8 mouse cellular contexts compared by ENCODE assay signal in genomic region chr14:27066171-27066929, GRCm38 (mm10). TPM values are rescaled to one million over a fixed set of nuclear protein-coding genes. Genes with fewer than 3 reads are reported as not detected.
DNase-seq lines count a peak whose midpoint lies in the region; ATAC-seq lines count a peak whose summit lies in the region.

No protein-coding gene starts in this region.

- H3K4me1 ChIP-seq in heart, embryonic 11.5 days (ENCODE audit: control insufficient read depth, insufficient read depth, low read length): peaks cover 36% of the 10 kb centered on the region
- H3K4me1 ChIP-seq in limb, embryonic 13.5 days: peaks cover 81% of the 10 kb centered on the region
- peaks cover 28% of the 10 kb centered on the region for H3K4me1 ChIP-seq in neural tube, embryonic 14.5 days (ENCODE audit: control insufficient read depth, insufficient read depth, low read length)

- H3K4me2 ChIP-seq in heart, embryonic 11.5 days: peak overlapping the region; percentile 11; the same call in 1 of the 2 replicates
- H3K4me2 ChIP-seq in limb, embryonic 13.5 days (replicated peaks): peak overlapping the region; percentile 51
- no peak overlapping the region for H3K4me2 ChIP-seq in neural tube, embryonic 14.5 days (ENCODE audit: low read depth, low read length)

- no peak for ATAC-seq in heart, embryonic 11.5 days (replicated peaks; ENCODE audit: insufficient number of reproducible peaks, low FRiP score, low TSS enrichment)
- peak; percentile 17; the same call in 1 of the 2 replicates for ATAC-seq in limb, embryonic 13.5 days (ENCODE audit: low FRiP score, low read depth)
- 0 out of 2 replicates have a peak, but pooled peaks have one; percentile 44 for ATAC-seq in neural tube, embryonic 14.5 days (ENCODE audit: low read depth)

- peak overlapping the region; percentile 50 for H3K9ac ChIP-seq in heart, embryonic 11.5 days (ENCODE audit: low read depth, low read length)
- peak overlapping the region; percentile 8; the same call in 1 of the 2 replicates for H3K9ac ChIP-seq in limb, embryonic 13.5 days
- 0 out of 2 replicates have a peak overlapping the region, but pooled peaks have one; percentile 12 for H3K9ac ChIP-seq in neural tube, embryonic 14.5 days (replicated peaks; ENCODE audit: low read depth, low read length)

- H3K9me3 ChIP-seq in heart, embryonic 11.5 days (replicated peaks; ENCODE audit: control insufficient read depth, low read length): no peaks in the 10 kb centered on the region
- H3K9me3 ChIP-seq in limb, embryonic 13.5 days: no peaks in the 10 kb centered on the region
- no peaks in the 10 kb centered on the region for H3K9me3 ChIP-seq in neural tube, embryonic 14.5 days (ENCODE audit: control insufficient read depth, low read length)

- H3K4me3 ChIP-seq in heart, embryonic 11.5 days (ENCODE audit: low read depth, low read length): no peak overlapping the region
- no peak overlapping the region for H3K4me3 ChIP-seq in limb, embryonic 13.5 days
- H3K4me3 ChIP-seq in neural tube, embryonic 14.5 days (ENCODE audit: low read depth, low read length): no peak overlapping the region

- H3K27me3 ChIP-seq in heart, embryonic 11.5 days (ENCODE audit: control insufficient read depth, insufficient read depth, low read length): no peaks in the 10 kb centered on the region
- H3K27me3 ChIP-seq in limb, embryonic 13.5 days: no peaks in the 10 kb centered on the region
- H3K27me3 ChIP-seq in neural tube, embryonic 14.5 days (ENCODE audit: control insufficient read depth, insufficient read depth, low read length): no peaks in the 10 kb centered on the region

- H3K27ac ChIP-seq in heart, embryonic 11.5 days (ENCODE audit: low read depth, low read length): 0 out of 2 replicates have a peak overlapping the region, but pooled peaks have one; percentile 0
- peak overlapping the region; percentile 92 for H3K27ac ChIP-seq in limb, embryonic 13.5 days
- 0 out of 2 replicates have a peak overlapping the region, but pooled peaks have one; percentile 28 for H3K27ac ChIP-seq in neural tube, embryonic 14.5 days (ENCODE audit: low read depth, low read length)

- 11% methylated on average over 9 of the region's 9 CpGs for WGBS in heart, embryonic 11.5 days (ENCODE audit: insufficient replicate concordance)
- 7% methylated on average over 9 of the region's 9 CpGs for WGBS in limb, embryonic 13.5 days
- WGBS in neural tube, embryonic 14.5 days: 7% methylated on average over 9 of the region's 9 CpGs

- H3K36me3 ChIP-seq in heart, embryonic 11.5 days (ENCODE audit: control insufficient read depth, insufficient read depth, low read length): no peaks in the 10 kb centered on the region
- H3K36me3 ChIP-seq in limb, embryonic 13.5 days: no peaks in the 10 kb centered on the region
- H3K36me3 ChIP-seq in neural tube, embryonic 14.5 days (ENCODE audit: control insufficient read depth, insufficient read depth, low read length): no peaks in the 10 kb centered on the region

- peak; percentile 24 for DNase-seq in left cerebral cortex, postnatal 4 days
- DNase-seq in left cerebral cortex, postnatal 14 days (ENCODE audit: low spot score in 2 of 2): no peak
- no peak for DNase-seq in adrenal gland, postnatal 10 days
- DNase-seq in thymus, postnatal 36 days: no peak
- no peak for DNase-seq in urinary bladder, postnatal 25 days (ENCODE audit: low spot score)

- intact Hi-C loops in left cerebral cortex, postnatal 4 days (cut with DNase I): no loop called here
- intact Hi-C loops in left cerebral cortex, postnatal 14 days (cut with DNase I): no loop called here

RNA-seq across cellular contexts. Expression of gene Il17rd, which starts 27.6 kb away (rescaled TPM):
- total RNA-seq in left cerebral cortex, postnatal 4 days (2021): 1 to 10 TPM; 4.7 to 5.4 TPM
- total RNA-seq in left cerebral cortex, postnatal 14 days (2021): 1 to 10 TPM; 2.9 to 3.1 TPM
- polyA plus RNA-seq in heart, embryonic 11.5 days (2014; fragmentation: Nextera tagmentation; extraction: Ambion mirVana): 1.5 and 2.1 TPM in 2 replicates
- polyA plus RNA-seq in limb, embryonic 13.5 days (2015; fragmentation: Nextera tagmentation; extraction: Ambion mirVana): 9.4 and 10.4 TPM in 2 replicates
- 2.1 and 2.4 TPM in 2 replicates for polyA plus RNA-seq in neural tube, embryonic 14.5 days (2014; fragmentation: Nextera tagmentation; extraction: Ambion mirVana)
- total RNA-seq in adrenal gland, postnatal 10 days (2021): 1 to 10 TPM; 3.9 to 4.7 TPM

RNA-seq across cellular contexts. Expression of gene Arhgef3, which starts 48.3 kb away (rescaled TPM):
- total RNA-seq in left cerebral cortex, postnatal 4 days (2021): 10 to 100 TPM; 20.1 to 20.9 TPM
- total RNA-seq in left cerebral cortex, postnatal 14 days (2021): 10 to 100 TPM; 50.4 to 50.5 TPM
- polyA plus RNA-seq in heart, embryonic 11.5 days (2014; fragmentation: Nextera tagmentation; extraction: Ambion mirVana): 10.1 and 12.5 TPM in 2 replicates
- 22.3 and 24.1 TPM in 2 replicates for polyA plus RNA-seq in limb, embryonic 13.5 days (2015; fragmentation: Nextera tagmentation; extraction: Ambion mirVana)
- 9.9 and 13.4 TPM in 2 replicates for polyA plus RNA-seq in neural tube, embryonic 14.5 days (2014; fragmentation: Nextera tagmentation; extraction: Ambion mirVana)
- total RNA-seq in adrenal gland, postnatal 10 days (2021): 10 to 100 TPM; 36.5 to 37.3 TPM

Comparison
In these comparisons a context has a peak if more than half of its experiments do, and no peak if none do; other contexts are left out.
1. H3K27ac ChIP-seq: peak in every context shown above with its lines; median percentile 92 in limb, embryonic 13.5 days; 28 in neural tube, embryonic 14.5 days; 0 in heart, embryonic 11.5 days.